Mouse (Mus musculus) megakaryocyte, embryonic 14.5 days (primary cell): Measurements from ENCODE around the gene A4galt.

Experiments
- FLI1 ChIP-seq: IDR thresholded peaks from 2 replicates; pipeline ENCODE4 v1.6.1; 2012; ENCODE audit warnings: low read length, inconsistent platforms, mixed read lengths
- GATA1 ChIP-seq: IDR thresholded peaks from 3 replicates; pipeline ENCODE4 v1.6.1; 2012; ENCODE audit warnings: mixed read lengths, low read length, inconsistent platforms, borderline replicate concordance

DNA sequence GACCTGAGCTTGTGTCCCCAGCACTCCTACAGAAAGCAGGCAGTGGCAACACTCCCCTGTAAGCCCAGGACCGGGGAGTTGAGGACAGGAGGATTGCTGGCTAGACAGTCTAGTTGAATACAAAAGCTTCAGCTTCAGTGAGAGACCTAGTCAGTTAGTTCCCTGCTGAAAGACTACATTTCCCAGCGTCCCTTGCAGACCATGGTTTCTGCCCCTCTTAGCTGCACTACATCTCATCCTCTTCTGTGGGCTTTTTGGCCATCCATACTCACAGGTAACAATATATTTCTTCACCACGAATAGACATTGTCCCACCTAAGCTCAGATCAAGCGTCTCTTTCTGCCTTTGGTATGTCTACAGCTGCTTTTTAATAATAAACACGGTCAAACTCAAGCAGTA, 30.8 kb upstream of the A4galt start:
- TF ChIP-seq GATA1 (no peak), FLI1 (no peak)
